8 mouse cellular contexts compared by ENCODE assay signal in the genomic region with DNA sequence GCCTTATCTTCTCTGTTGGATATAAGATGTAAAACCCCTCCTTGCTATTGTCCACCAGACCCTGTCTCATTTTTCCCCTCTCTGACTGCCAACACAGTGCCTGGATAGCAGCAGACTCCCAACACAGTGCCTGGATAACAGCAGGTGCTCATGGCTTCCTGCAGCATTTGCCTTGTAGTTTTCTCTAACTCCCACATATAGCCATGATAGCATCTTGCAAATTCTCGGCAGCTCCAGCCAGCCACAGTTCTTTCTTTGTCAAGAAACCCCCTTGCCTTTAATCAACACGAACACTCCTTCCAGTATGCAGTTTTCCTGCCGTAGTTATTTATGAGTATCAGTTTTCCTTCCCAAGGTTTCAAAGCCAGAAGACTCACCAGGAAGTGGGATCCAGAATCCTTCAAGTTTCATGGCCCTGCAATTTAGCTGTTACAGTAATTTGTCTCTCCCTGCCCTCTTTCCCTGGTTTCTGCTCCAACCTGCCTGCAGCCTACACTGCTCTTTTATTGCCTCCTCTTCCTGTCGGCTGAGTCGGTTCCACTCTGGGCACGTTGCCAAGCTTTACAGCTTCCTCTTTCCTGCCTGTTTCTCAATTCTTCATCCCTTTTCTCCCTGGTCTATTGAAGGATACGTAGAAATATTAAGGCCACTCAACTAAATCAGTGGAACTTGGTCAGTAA.
DNase-seq lines count a peak whose midpoint lies in the region; ATAC-seq and TF ChIP-seq lines count a peak whose summit lies in the region.

No protein-coding gene starts in this region.

- no peaks in the 10 kb centered on the region for H3K36me3 ChIP-seq in limb, embryonic 13.5 days
- no peaks in the 10 kb centered on the region for H3K36me3 ChIP-seq in myocyte (ENCODE audit: control insufficient read depth, insufficient read depth)

- H3K4me2 ChIP-seq in limb, embryonic 13.5 days (replicated peaks) = peak overlapping the region; percentile 42
- peak overlapping the region; percentile 59 for H3K4me2 ChIP-seq in myocyte (ENCODE audit: low read depth)

- H3K4me1 ChIP-seq in limb, embryonic 13.5 days = peaks cover 19% of the 10 kb centered on the region

- no peaks in the 10 kb centered on the region for H3K79me2 ChIP-seq in myocyte (ENCODE audit: control insufficient read depth, insufficient read depth)

- peak; percentile 78 for DNase-seq in layer of hippocampus, adult 11-12 months (ENCODE audit: low spot score)
- no peak for DNase-seq in layer of hippocampus, adult 9-10 months (ENCODE audit: low spot score)
- DNase-seq in adrenal gland, adult 2 months = peak; percentile 32
- DNase-seq in forelimb bud, embryonic 11.5 days (ENCODE audit: low read depth, low spot score) = peak; percentile 73
- peak; percentile 30 for DNase-seq in hindlimb bud, embryonic 11.5 days (ENCODE audit: extremely low spot score, low read depth, low spot score)
- no peak for DNase-seq in thymus, postnatal 0 days (ENCODE audit: low spot score)

- peak; percentile 76 for ATAC-seq in limb, embryonic 13.5 days (ENCODE audit: low FRiP score, low read depth)

- H3K27me3 ChIP-seq in limb, embryonic 13.5 days = no peaks in the 10 kb centered on the region
- no peaks in the 10 kb centered on the region for H3K27me3 ChIP-seq in myocyte (ENCODE audit: control insufficient read depth, insufficient read depth, insufficient read length)

- H3ac ChIP-seq in myocyte (ENCODE audit: control insufficient read depth, insufficient read length) = no peak overlapping the region

- TF ChIP-seq POLR2A in myocyte (IDR thresholded peaks at IDR 0.05; ENCODE audit: insufficient read length, low read depth) = no peak

- no peaks in the 10 kb centered on the region for H3K9me3 ChIP-seq in limb, embryonic 13.5 days

- H3K27ac ChIP-seq in limb, embryonic 13.5 days = peak overlapping the region; percentile 73; the same call in 1 of the 2 replicates

- H3K4me3 ChIP-seq in limb, embryonic 13.5 days = no peak overlapping the region
- H3K4me3 ChIP-seq in myocyte = no peak overlapping the region

- 0% methylated on average over 7 of the region's 7 CpGs for WGBS in limb, embryonic 13.5 days

- H3K9ac ChIP-seq in limb, embryonic 13.5 days = no peak overlapping the region

TF ChIP-seq in myocyte, 11 proteins besides CTCF, POLR2A, EP300 and RAD21:
- TF ChIP-seq SRF (IDR thresholded peaks at IDR 0.05; ENCODE audit: control insufficient read depth, insufficient read length, low read depth) (no peak), USF1 (IDR thresholded peaks at IDR 0.05; ENCODE audit: low read depth) (no peak), CEBPB (IDR thresholded peaks at IDR 0.05; ENCODE audit: insufficient read depth, poor library complexity, severe bottlenecking) (no peak), TCF3 (IDR thresholded peaks at IDR 0.05; ENCODE audit: insufficient read length, low read depth) (no peak), MYOD1 (IDR thresholded peaks at IDR 0.05; ENCODE audit: control insufficient read depth in 1 of 3, insufficient read length in 2 of 3, low read depth in 2 of 3) (no peak), MYOG (IDR thresholded peaks at IDR 0.05; ENCODE audit: control insufficient read depth in 1 of 3, insufficient read depth in 1 of 3, insufficient read length in 2 of 3, low read depth in 2 of 3) (no peak), E2F4 (IDR thresholded peaks at IDR 0.05; ENCODE audit: insufficient read depth) (no peak), REST (IDR thresholded peaks at IDR 0.05; ENCODE audit: insufficient read depth, insufficient read length) (no peak), TCF12 (IDR thresholded peaks at IDR 0.05; ENCODE audit: insufficient read depth, poor library complexity, severe bottlenecking) (no peak), MAX (IDR thresholded peaks at IDR 0.05; ENCODE audit: low read depth) (no peak), POLR2AphosphoS2 (IDR thresholded peaks at IDR 0.05; ENCODE audit: insufficient read length, low read depth) (no peak)

Comparison
In these comparisons a context has a peak if more than half of its experiments do, and no peak if none do; other contexts are left out.
1. DNase-seq: peak in layer of hippocampus, adult 11-12 months (single experiment), adrenal gland, adult 2 months (single experiment), forelimb bud, embryonic 11.5 days (single experiment) and hindlimb bud, embryonic 11.5 days (single experiment); none in layer of hippocampus, adult 9-10 months (single experiment) and thymus, postnatal 0 days (single experiment).